Mouse (Mus musculus) inflammation-experienced regulatory T-cells, adult 6 months (primary cell): ENCODE results near the gene Cdyl. TPM values are rescaled to one million over a fixed set of nuclear protein-coding genes. Genes with fewer than 3 reads are reported as not detected.

Source experiments
- polyA plus RNA-seq, 3 experiments: library from polyadenylated mRNA; unstranded; fragments of 100-300 nt; shearing (Covaris generic); gene quantifications; one replicate each; pipeline ENCODE4 v1.2.1; 2017

Gene Cdyl
- polyA plus RNA-seq, 3 experiments from 2014 or later: 3.7 to 5.4 (median 4.2) TPM

Other genes with a start within 250 kb of the Cdyl start
- gene Rpp40, start 246.5 kb downstream of the Cdyl start, polyA plus RNA-seq: 1 to 10 TPM; 4.9 to 8.5 (median 8.0) TPM